Mouse (Mus musculus): ENCODE measurements around the gene Cul1. TPM values are rescaled to one million over a fixed set of nuclear protein-coding genes. Genes with fewer than 3 reads are reported as not detected.

Gene Cul1
- polyA plus RNA-seq (2014; fragmentation: Nextera tagmentation; extraction: Ambion mirVana) = 132 and 142 TPM in 2 replicates

GRCm38 (mm10) chr6:47453098-47453497 lies at the start of gene Cul1:
Gene Cul1, plus strand, starts transcription at chr6:47453398.
- ATAC-seq (ENCODE audit: low read depth) = no peak
- H3K9ac ChIP-seq (ENCODE audit: low read depth, low read length) = peak within 1 kb of the TSS; percentile 99
- no peaks in the 10 kb centered on the region for H3K9me3 ChIP-seq (ENCODE audit: control insufficient read depth, low read length)
- peak within 1 kb of the TSS; percentile 69 for H3K4me2 ChIP-seq (ENCODE audit: low read depth, low read length)
- H3K27ac ChIP-seq (replicated peaks; ENCODE audit: low read depth, low read length) = peak within 1 kb of the TSS; percentile 97
- no peak for DNase-seq (ENCODE audit: low spot score)
- no peaks in the 10 kb centered on the region for H3K27me3 ChIP-seq (replicated peaks; ENCODE audit: control insufficient read depth, insufficient read depth, low read length)
- WGBS = 42% methylated on average over 2 of the region's 2 CpGs
- peak within 1 kb of the TSS; percentile 98 for H3K4me3 ChIP-seq (ENCODE audit: low read depth, low read length)
- peaks cover 26% of the 10 kb centered on the region for H3K4me1 ChIP-seq (ENCODE audit: control insufficient read depth, insufficient read depth, low read length)
- H3K36me3 ChIP-seq (ENCODE audit: control insufficient read depth, insufficient read depth, low read length) = no peaks in the 10 kb centered on the region

- ATAC-seq (ENCODE audit: low read depth) = peak; percentile 63
- H3K9ac ChIP-seq (ENCODE audit: low read depth, low read length) = no peak overlapping the region
Measured at GRCm38 (mm10) chr6:47404419-47405382, 48.5 kb upstream of the Cul1 start.

GRCm38 (mm10) chr6:47412886-47413606 lies 40.2 kb upstream of the Cul1 start:
- WGBS = 24% methylated on average over 4 of the region's 4 CpGs
- Histone ChIP-seq H3K27me3 (replicated peaks; ENCODE audit: control insufficient read depth, insufficient read depth, low read length) (no peaks in the 10 kb centered on the region), H3K27ac (replicated peaks; ENCODE audit: low read depth, low read length) (no peak overlapping the region), H3K9me3 (ENCODE audit: control insufficient read depth, low read length) (no peaks in the 10 kb centered on the region), H3K36me3 (ENCODE audit: control insufficient read depth, insufficient read depth, low read length) (no peaks in the 10 kb centered on the region), H3K4me1 (ENCODE audit: control insufficient read depth, insufficient read depth, low read length) (no peaks in the 10 kb centered on the region), H3K4me3 (ENCODE audit: low read depth, low read length) (no peak overlapping the region), H3K9ac (ENCODE audit: low read depth, low read length) (no peak overlapping the region), H3K4me2 (ENCODE audit: low read depth, low read length) (no peak overlapping the region)
- ATAC-seq (ENCODE audit: low read depth) = no peak
- DNase-seq (ENCODE audit: low spot score) = no peak

More at GRCm38 (mm10) chr6:47404419-47405382, 48.5 kb upstream of the Cul1 start:
- peak; percentile 93 for DNase-seq (ENCODE audit: low spot score)
- H3K27ac ChIP-seq (replicated peaks; ENCODE audit: low read depth, low read length) = peak overlapping the region; percentile 49
- H3K27me3 ChIP-seq (replicated peaks; ENCODE audit: control insufficient read depth, insufficient read depth, low read length) = no peaks in the 10 kb centered on the region
- WGBS = 63% methylated on average over 11 of the region's 11 CpGs
- H3K9me3 ChIP-seq (ENCODE audit: control insufficient read depth, low read length) = no peaks in the 10 kb centered on the region
- H3K4me3 ChIP-seq (ENCODE audit: low read depth, low read length) = no peak overlapping the region
- H3K4me2 ChIP-seq (ENCODE audit: low read depth, low read length) = peak overlapping the region; percentile 23
- H3K36me3 ChIP-seq (ENCODE audit: control insufficient read depth, insufficient read depth, low read length) = no peaks in the 10 kb centered on the region
- H3K4me1 ChIP-seq (ENCODE audit: control insufficient read depth, insufficient read depth, low read length) = peaks cover 18% of the 10 kb centered on the region

- DNase-seq (ENCODE audit: low spot score) (no peak), ATAC-seq (ENCODE audit: low read depth) (no peak)
- Histone ChIP-seq H3K27me3 (replicated peaks; ENCODE audit: control insufficient read depth, insufficient read depth, low read length) (no peaks in the 10 kb centered on the region), H3K4me3 (ENCODE audit: low read depth, low read length) (no peak overlapping the region), H3K9ac (ENCODE audit: low read depth, low read length) (no peak overlapping the region), H3K9me3 (ENCODE audit: control insufficient read depth, low read length) (no peaks in the 10 kb centered on the region), H3K4me2 (ENCODE audit: low read depth, low read length) (no peak overlapping the region), H3K4me1 (ENCODE audit: control insufficient read depth, insufficient read depth, low read length) (no peaks in the 10 kb centered on the region), H3K27ac (replicated peaks; ENCODE audit: low read depth, low read length) (no peak overlapping the region), H3K36me3 (ENCODE audit: control insufficient read depth, insufficient read depth, low read length) (no peaks in the 10 kb centered on the region)
- 22% methylated on average over 2 of the region's 2 CpGs for WGBS
Measured at GRCm38 (mm10) chr6:47413656-47414055, 39.5 kb upstream of the Cul1 start.

GRCm38 (mm10) chr6:47418691-47419090 lies 34.5 kb upstream of the Cul1 start:
- no peak overlapping the region for H3K4me3 ChIP-seq (ENCODE audit: low read depth, low read length)
- ATAC-seq (ENCODE audit: low read depth) = no peak
- H3K4me2 ChIP-seq (ENCODE audit: low read depth, low read length) = no peak overlapping the region
- no peak overlapping the region for H3K9ac ChIP-seq (ENCODE audit: low read depth, low read length)
- 83% methylated on average over 3 of the region's 3 CpGs for WGBS
- H3K36me3 ChIP-seq (ENCODE audit: control insufficient read depth, insufficient read depth, low read length) = no peaks in the 10 kb centered on the region
- H3K27ac ChIP-seq (replicated peaks; ENCODE audit: low read depth, low read length) = no peak overlapping the region
- H3K9me3 ChIP-seq (ENCODE audit: control insufficient read depth, low read length) = no peaks in the 10 kb centered on the region
- no peaks in the 10 kb centered on the region for H3K4me1 ChIP-seq (ENCODE audit: control insufficient read depth, insufficient read depth, low read length)
- no peaks in the 10 kb centered on the region for H3K27me3 ChIP-seq (replicated peaks; ENCODE audit: control insufficient read depth, insufficient read depth, low read length)
- no peak for DNase-seq (ENCODE audit: low spot score)

GRCm38 (mm10) chr6:47420156-47420555 lies 33.0 kb upstream of the Cul1 start:
- ATAC-seq (ENCODE audit: low read depth) = no peak
- no peak overlapping the region for H3K27ac ChIP-seq (replicated peaks; ENCODE audit: low read depth, low read length)

GRCm38 (mm10) chr6:47421221-47421620 lies 32.0 kb upstream of the Cul1 start:
- Histone ChIP-seq H3K36me3 (ENCODE audit: control insufficient read depth, insufficient read depth, low read length) (no peaks in the 10 kb centered on the region), H3K9me3 (ENCODE audit: control insufficient read depth, low read length) (no peaks in the 10 kb centered on the region), H3K27ac (replicated peaks; ENCODE audit: low read depth, low read length) (no peak overlapping the region), H3K9ac (ENCODE audit: low read depth, low read length) (no peak overlapping the region), H3K4me2 (ENCODE audit: low read depth, low read length) (no peak overlapping the region), H3K27me3 (replicated peaks; ENCODE audit: control insufficient read depth, insufficient read depth, low read length) (no peaks in the 10 kb centered on the region), H3K4me3 (ENCODE audit: low read depth, low read length) (no peak overlapping the region), H3K4me1 (ENCODE audit: control insufficient read depth, insufficient read depth, low read length) (no peaks in the 10 kb centered on the region)
- DNase-seq (ENCODE audit: low spot score) (no peak), ATAC-seq (ENCODE audit: low read depth) (no peak)
- WGBS = 79% methylated on average over 1 of the region's 1 CpGs

More at GRCm38 (mm10) chr6:47420156-47420555, 33.0 kb upstream of the Cul1 start:
- DNase-seq (ENCODE audit: low spot score) = no peak
- Histone ChIP-seq H3K27me3 (replicated peaks; ENCODE audit: control insufficient read depth, insufficient read depth, low read length) (no peaks in the 10 kb centered on the region), H3K4me2 (ENCODE audit: low read depth, low read length) (no peak overlapping the region), H3K9me3 (ENCODE audit: control insufficient read depth, low read length) (no peaks in the 10 kb centered on the region), H3K36me3 (ENCODE audit: control insufficient read depth, insufficient read depth, low read length) (no peaks in the 10 kb centered on the region), H3K9ac (ENCODE audit: low read depth, low read length) (no peak overlapping the region), H3K4me1 (ENCODE audit: control insufficient read depth, insufficient read depth, low read length) (no peaks in the 10 kb centered on the region), H3K4me3 (ENCODE audit: low read depth, low read length) (no peak overlapping the region)

- Histone ChIP-seq H3K4me3 (ENCODE audit: low read depth, low read length) (no peak overlapping the region), H3K4me2 (ENCODE audit: low read depth, low read length) (no peak overlapping the region), H3K27ac (replicated peaks; ENCODE audit: low read depth, low read length) (no peak overlapping the region), H3K9ac (ENCODE audit: low read depth, low read length) (no peak overlapping the region), H3K36me3 (ENCODE audit: control insufficient read depth, insufficient read depth, low read length) (no peaks in the 10 kb centered on the region), H3K9me3 (ENCODE audit: control insufficient read depth, low read length) (no peaks in the 10 kb centered on the region), H3K4me1 (ENCODE audit: control insufficient read depth, insufficient read depth, low read length) (no peaks in the 10 kb centered on the region), H3K27me3 (replicated peaks; ENCODE audit: control insufficient read depth, insufficient read depth, low read length) (no peaks in the 10 kb centered on the region)
- ATAC-seq (ENCODE audit: low read depth) (no peak), DNase-seq (ENCODE audit: low spot score) (no peak)
- 73% methylated on average over 1 of the region's 1 CpGs for WGBS
Measured at GRCm38 (mm10) chr6:47426136-47426535, 27.1 kb upstream of the Cul1 start.

All from embryonic facial prominence, embryonic 14.5 days (tissue).